Mouse (Mus musculus): ENCODE measurements around the gene Kdm1a.

Kdm1a gene

GRCm38 (mm10) chr4:136546279-136547045 is 56.1 kb downstream of the Kdm1a start:
- ATAC-seq (ENCODE audit: insufficient number of reproducible peaks, low FRiP score, low TSS enrichment) = no peak

- peak; percentile 61; the same call in 1 of the 2 replicates for ATAC-seq (ENCODE audit: insufficient number of reproducible peaks, low FRiP score, low TSS enrichment)
Measured at GRCm38 (mm10) chr4:136545151-136545550, 57.4 kb downstream of the Kdm1a start.

- ATAC-seq (ENCODE audit: insufficient number of reproducible peaks, low FRiP score, low TSS enrichment) = peak; percentile 68; the same call in 1 of the 2 replicates
Measured at GRCm38 (mm10) chr4:136526412-136526811, 76.1 kb downstream of the Kdm1a start.

GRCm38 (mm10) chr4:136524309-136524708 is 78.2 kb downstream of the Kdm1a start:
- no peak for ATAC-seq (ENCODE audit: insufficient number of reproducible peaks, low FRiP score, low TSS enrichment)

GRCm38 (mm10) chr4:136521898-136522297 is 80.6 kb downstream of the Kdm1a start:
- no peak for ATAC-seq (ENCODE audit: insufficient number of reproducible peaks, low FRiP score, low TSS enrichment)

- ATAC-seq (ENCODE audit: insufficient number of reproducible peaks, low FRiP score, low TSS enrichment) = no peak
Measured at GRCm38 (mm10) chr4:136519866-136520265, 82.7 kb downstream of the Kdm1a start.

GRCm38 (mm10) chr4:136518576-136518975 is 83.9 kb downstream of the Kdm1a start:
- ATAC-seq (ENCODE audit: insufficient number of reproducible peaks, low FRiP score, low TSS enrichment) = no peak

GRCm38 (mm10) chr4:136518141-136518540 is 84.4 kb downstream of the Kdm1a start:
- no peak for ATAC-seq (ENCODE audit: insufficient number of reproducible peaks, low FRiP score, low TSS enrichment)

- ATAC-seq (ENCODE audit: insufficient number of reproducible peaks, low FRiP score, low TSS enrichment) = no peak
Measured at GRCm38 (mm10) chr4:136512905-136513304, 89.6 kb downstream of the Kdm1a start.

GRCm38 (mm10) chr4:136511708-136512107 is 90.8 kb downstream of the Kdm1a start:
- ATAC-seq (ENCODE audit: insufficient number of reproducible peaks, low FRiP score, low TSS enrichment) = no peak

- no peak for ATAC-seq (ENCODE audit: insufficient number of reproducible peaks, low FRiP score, low TSS enrichment)
Measured at GRCm38 (mm10) chr4:136509857-136510256, 92.7 kb downstream of the Kdm1a start.

- no peak for ATAC-seq (ENCODE audit: insufficient number of reproducible peaks, low FRiP score, low TSS enrichment)
Measured at GRCm38 (mm10) chr4:136505426-136506215, 96.9 kb downstream of the Kdm1a start.
